Mouse (Mus musculus): ENCODE data around the gene Osgep.
"Not testable (repeated sequence)": the region's sequence is repeated elsewhere in the genome, so short reads cannot be mapped to it uniquely, and the experiment has no call there.

Gene Osgep

GRCm38 (mm10) chr14:50924281-50925064 lies at the start of gene Osgep, which contains the start of gene Apex1:
Gene Osgep, minus strand, starts transcription at chr14:50924893.
Gene Apex1, plus strand, starts transcription at chr14:50924968.
- DNase-seq (ENCODE audit: low read depth, low spot score), result peak; percentile 97

- DNase-seq (ENCODE audit: low read depth, low spot score), result no peak
Observed at GRCm38 (mm10) chr14:50973700-50974099, 49.0 kb upstream of the Osgep start.

- DNase-seq (ENCODE audit: low read depth, low spot score), result not testable (repeated sequence)
Observed at GRCm38 (mm10) chr14:50973054-50973453, 48.4 kb upstream of the Osgep start.

GRCm38 (mm10) chr14:50970822-50971221 lies 46.1 kb upstream of the Osgep start:
- DNase-seq (ENCODE audit: low read depth, low spot score), result no peak

- DNase-seq (ENCODE audit: low read depth, low spot score), result no peak
Observed at GRCm38 (mm10) chr14:50969558-50970544, 45.2 kb upstream of the Osgep start.

GRCm38 (mm10) chr14:50969041-50969440 lies 44.3 kb upstream of the Osgep start:
- DNase-seq (ENCODE audit: low read depth, low spot score), result no peak

GRCm38 (mm10) chr14:50968216-50968980 lies 43.7 kb upstream of the Osgep start:
- DNase-seq (ENCODE audit: low read depth, low spot score), result no peak

GRCm38 (mm10) chr14:50958289-50958995 lies 33.7 kb upstream of the Osgep start:
- not testable (repeated sequence) for DNase-seq (ENCODE audit: low read depth, low spot score)

GRCm38 (mm10) chr14:50957146-50957545 lies 32.5 kb upstream of the Osgep start:
- DNase-seq (ENCODE audit: low read depth, low spot score), result not testable (repeated sequence)

- DNase-seq (ENCODE audit: low read depth, low spot score), result not testable (repeated sequence)
Observed at GRCm38 (mm10) chr14:50956724-50957123, 32.0 kb upstream of the Osgep start.

- DNase-seq (ENCODE audit: low read depth, low spot score), result peak; percentile 57
Observed at GRCm38 (mm10) chr14:50955942-50956508, 31.3 kb upstream of the Osgep start, which contains the start of gene Pnp2. Gene Pnp2, plus strand, starts transcription at chr14:50955992.

GRCm38 (mm10) chr14:50955487-50955886 lies 30.8 kb upstream of the Osgep start:
- DNase-seq (ENCODE audit: low read depth, low spot score), result no peak

- not testable (repeated sequence) for DNase-seq (ENCODE audit: low read depth, low spot score)
Observed at GRCm38 (mm10) chr14:50945526-50945925, 20.8 kb upstream of the Osgep start.

GRCm38 (mm10) chr14:50945081-50945480 lies 20.4 kb upstream of the Osgep start:
- peak; percentile 3 for DNase-seq (ENCODE audit: low read depth, low spot score)

GRCm38 (mm10) chr14:50944668-50945033 lies 20.0 kb upstream of the Osgep start:
- DNase-seq (ENCODE audit: low read depth, low spot score), result not testable (repeated sequence)

- DNase-seq (ENCODE audit: low read depth, low spot score), result peak; percentile 90
Observed at GRCm38 (mm10) chr14:50943932-50944667, 19.4 kb upstream of the Osgep start, which contains the start of gene Gm49342. Gene Gm49342, plus strand, starts transcription at chr14:50944517.

GRCm38 (mm10) chr14:50938940-50939339 lies 14.2 kb upstream of the Osgep start:
- DNase-seq (ENCODE audit: low read depth, low spot score), result peak; percentile 22

GRCm38 (mm10) chr14:50938119-50938908 lies 13.6 kb upstream of the Osgep start:
- no peak for DNase-seq (ENCODE audit: low read depth, low spot score)

GRCm38 (mm10) chr14:50936649-50937048 lies 12.0 kb upstream of the Osgep start:
- DNase-seq (ENCODE audit: low read depth, low spot score), result no peak
